Mouse (Mus musculus) natural killer cell, adult 2 months (primary cell): ENCODE measurements at regions not wholly inside any gene's neighbourhood (a gene's known extent, or its start where the extent isn't known, plus 50 kb on each side); places are given as distances from the start of the nearest gene placed in this dataset.

Experiments used
- DNase-seq, 2 experiments: peaks; one replicate each; pipeline ENCODE4 v3.0.0; 2022; ENCODE audit warnings: low spot score in 2 of 2

GRCm38 (mm10) chr8:78877423-78877822, 56.5 kb upstream of the Lsm6 start:
- no peak for DNase-seq

GRCm38 (mm10) chr8:78889708-78890107, 68.8 kb upstream of the Lsm6 start:
- DNase-seq = no peak

DNA sequence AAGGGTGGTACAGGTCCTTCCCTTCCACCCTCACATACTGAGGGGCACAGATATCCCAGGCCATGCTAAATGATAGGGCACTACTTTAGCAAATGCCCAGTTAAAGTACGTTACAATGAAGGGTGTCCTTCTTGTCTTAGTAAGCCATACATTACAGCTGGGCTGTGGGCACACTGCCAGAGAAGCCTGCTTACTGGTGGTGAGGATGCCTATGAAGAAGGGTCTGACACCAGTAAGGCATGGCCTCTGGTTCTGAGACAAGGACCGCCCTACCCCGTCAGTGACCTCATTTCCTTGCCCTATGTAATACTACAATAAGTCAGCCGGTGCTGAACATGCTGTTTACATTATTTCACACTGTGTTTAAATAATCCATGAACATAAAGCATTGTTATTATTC, 69.6 kb upstream of the Lsm6 start:
- DNase-seq = no peak

- peak; percentile 25 to 50 for DNase-seq
Observed at GRCm38 (mm10) chr8:78899887-78900286, 78.9 kb upstream of the Lsm6 start.

DNA sequence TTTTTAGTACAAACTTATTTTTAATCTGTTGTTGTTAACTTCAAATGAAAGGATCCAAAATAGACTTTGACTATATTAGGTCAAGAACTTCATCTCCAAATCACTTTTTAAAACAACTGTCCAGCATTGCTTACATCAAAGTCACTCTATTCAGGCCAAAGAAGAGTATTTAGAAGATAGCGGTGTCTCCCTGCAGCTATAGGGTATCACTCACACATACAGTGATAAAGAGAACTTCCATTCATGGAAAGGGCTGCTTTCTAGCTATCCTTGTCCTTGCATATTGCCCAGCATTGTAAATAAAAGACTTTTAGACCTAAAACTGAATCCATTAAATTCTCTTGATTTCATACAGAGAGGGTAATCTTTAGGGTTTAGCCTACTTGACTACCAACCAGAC, 82.1 kb upstream of the Lsm6 start:
- DNase-seq = no peak

GRCm38 (mm10) chr8:78907918-78908317, 87.0 kb upstream of the Lsm6 start:
- DNase-seq = no peak

DNA sequence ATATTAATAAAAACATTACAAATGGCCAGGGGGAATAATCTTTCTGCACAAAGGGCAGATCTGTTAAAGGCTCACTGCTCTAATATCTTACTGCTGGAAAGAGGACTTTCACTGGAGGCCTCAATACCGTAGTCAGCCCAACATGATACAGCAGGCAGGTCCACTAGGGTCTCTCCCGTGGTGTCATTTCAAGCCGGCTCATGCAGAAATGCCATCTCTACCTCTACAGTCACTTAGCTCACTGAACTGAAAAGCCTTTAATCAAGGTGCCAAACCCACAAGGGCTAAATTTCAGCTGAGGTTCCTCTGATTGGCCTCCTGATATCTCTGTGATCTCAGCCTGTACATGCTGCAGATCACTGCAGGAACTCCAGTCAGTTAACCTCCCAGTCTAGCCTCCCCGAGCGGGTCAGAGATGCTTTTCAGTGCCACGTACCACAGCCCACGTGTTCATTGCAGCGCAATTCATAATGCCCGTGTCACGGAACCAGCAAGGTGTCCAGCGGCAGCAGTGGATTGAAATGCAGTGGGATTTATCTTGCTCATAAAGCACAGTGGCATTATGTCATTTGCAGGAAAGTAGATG, 90.4 kb upstream of the Lsm6 start:
- no peak for DNase-seq

GRCm38 (mm10) chr8:78912470-78912869, 91.5 kb upstream of the Lsm6 start:
- no peak for DNase-seq

- DNase-seq = no peak
Observed at GRCm38 (mm10) chr8:78913823-78914222, 92.9 kb upstream of the Lsm6 start.

DNA sequence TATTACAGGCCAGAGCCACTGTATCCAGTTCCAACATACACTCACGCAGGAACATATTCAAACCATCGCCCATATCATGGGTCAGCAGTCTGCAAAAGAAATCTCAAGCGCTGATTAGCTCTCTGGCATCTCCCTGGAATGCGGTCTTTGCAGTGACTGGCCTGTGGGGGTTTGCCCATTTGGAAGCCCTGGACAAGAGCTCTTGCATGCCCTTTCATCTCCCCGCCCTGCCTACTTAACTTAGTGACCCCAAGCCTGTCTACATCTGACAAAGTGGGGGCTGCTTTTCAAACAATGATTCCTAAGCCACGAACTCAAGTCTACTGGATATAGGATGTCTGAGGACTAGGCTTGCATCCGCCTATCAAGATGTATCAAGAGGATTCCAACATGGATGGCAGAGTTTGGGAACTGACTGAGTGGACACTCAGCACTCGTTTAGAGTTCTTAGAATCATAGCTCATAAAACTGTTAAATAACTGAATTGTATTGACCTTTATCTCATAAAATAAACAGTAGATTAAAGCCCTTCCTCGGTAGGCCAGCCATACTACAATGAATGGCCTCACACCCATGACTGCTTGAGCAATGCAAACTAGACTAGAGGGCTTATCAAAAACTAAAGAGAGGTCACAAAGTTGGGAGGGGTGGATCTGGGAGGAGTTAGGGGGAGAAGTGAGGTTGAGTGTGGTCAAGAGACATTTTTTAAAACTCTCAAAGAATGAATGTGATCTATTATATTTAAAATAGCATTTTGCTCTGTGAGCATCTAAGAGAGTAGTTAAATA, 97.4 kb upstream of the Zfp827 start:
- DNase-seq = no peak

DNA sequence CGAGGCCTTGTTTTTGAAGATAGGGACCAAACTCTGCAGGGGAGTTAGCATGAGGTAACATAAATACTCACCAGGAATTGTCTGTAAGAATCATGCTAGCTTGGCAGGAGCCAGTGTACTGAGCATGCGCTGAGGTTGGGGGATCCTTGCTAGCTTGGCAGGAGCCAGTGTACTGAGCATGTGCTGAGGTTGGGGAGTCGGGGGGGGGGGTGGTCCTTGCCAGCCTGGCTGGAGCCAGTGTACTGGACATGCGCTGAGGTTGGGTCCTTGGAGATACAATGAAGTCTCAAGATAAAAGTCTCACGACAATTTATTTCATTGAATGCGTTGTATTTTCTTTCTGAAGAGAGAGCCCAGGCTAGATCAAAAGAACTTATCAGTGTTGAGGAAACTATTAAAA, 96.2 kb upstream of the Zfp827 start:
- no peak for DNase-seq

DNA sequence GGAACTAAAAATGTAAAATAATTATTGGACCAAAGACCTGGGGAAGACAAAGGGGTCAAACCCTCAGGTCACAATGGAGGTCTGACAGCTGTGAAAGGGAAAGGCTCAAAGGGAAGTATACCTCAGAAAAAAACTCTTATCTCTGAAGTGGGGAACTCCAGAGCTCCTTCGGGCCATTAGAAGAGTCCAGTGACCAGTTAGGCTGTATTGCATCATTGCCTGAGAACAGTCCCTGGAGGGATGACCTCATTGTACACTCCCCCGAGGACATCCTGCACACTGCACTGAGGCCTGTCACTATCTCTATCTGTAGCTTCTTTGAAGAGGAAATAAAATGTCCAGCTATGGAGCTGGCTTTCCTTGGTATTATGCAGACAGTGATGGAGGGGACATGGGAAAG, 88.2 kb upstream of the Zfp827 start:
- DNase-seq = no peak

GRCm38 (mm10) chr8:78941558-78941957, 86.7 kb upstream of the Zfp827 start:
- no peak for DNase-seq

GRCm38 (mm10) chr8:78944367-78944766, 83.9 kb upstream of the Zfp827 start:
- no peak for DNase-seq

GRCm38 (mm10) chr8:78945607-78946006, 82.6 kb upstream of the Zfp827 start:
- DNase-seq = no peak

GRCm38 (mm10) chr8:78946085-78946484, 82.2 kb upstream of the Zfp827 start:
- no peak for DNase-seq

GRCm38 (mm10) chr8:78975034-78975433, 53.2 kb upstream of the Zfp827 start:
- no peak for DNase-seq
